Mouse (Mus musculus): ENCODE data around the gene Ganab.
"Not testable (repeated sequence)": the region's sequence is repeated elsewhere in the genome, so short reads cannot be mapped to it uniquely, and the experiment has no call there.

Ganab gene

DNA sequence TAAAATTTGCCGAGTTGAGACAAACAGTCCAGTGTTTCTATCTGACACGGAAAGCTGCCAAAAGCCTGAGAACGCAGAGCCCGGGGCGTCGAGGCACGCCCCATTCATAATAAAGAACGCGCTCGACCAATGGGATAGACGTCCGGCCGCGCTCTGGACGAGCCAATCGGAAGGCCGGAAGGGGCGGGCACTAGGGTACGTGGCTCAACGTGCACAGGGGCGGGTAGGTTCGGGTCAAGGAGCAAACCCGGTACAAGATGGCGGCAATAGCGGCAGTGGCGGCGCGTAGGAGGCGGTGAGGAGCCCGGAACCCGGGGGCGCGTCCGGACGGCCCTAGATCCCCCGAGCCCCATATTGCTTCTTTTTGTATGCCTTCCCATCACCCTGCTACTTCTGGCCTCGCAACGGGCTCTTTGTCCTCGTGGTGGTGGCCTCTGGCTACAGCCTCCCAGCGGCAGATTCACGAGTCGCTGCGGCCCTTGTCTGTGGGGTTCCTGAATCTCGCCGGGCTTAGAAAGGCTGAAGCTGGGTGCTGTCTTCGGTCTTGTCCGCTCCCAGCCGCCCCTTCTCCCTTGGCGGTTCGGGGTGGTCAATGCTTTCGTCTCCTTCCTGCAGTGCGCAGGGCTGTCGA is at the start of gene Ganab:
Ganab (plus strand) TSS at position 207 of the 631 bp plus-strand sequence.
- DNase-seq (ENCODE audit: low read depth) = peak; percentile 96

- DNase-seq (ENCODE audit: low read depth) = no peak
Measured at GRCm38 (mm10) chr19:8848356-8848755, 49.5 kb upstream of the Ganab start.

GRCm38 (mm10) chr19:8850402-8850901 is 47.4 kb upstream of the Ganab start, which contains the start of gene Lrrn4cl:
Gene Lrrn4cl (plus strand): TSS chr19:8850768.
- DNase-seq (ENCODE audit: low read depth) = no peak

GRCm38 (mm10) chr19:8851639-8852038 is 46.2 kb upstream of the Ganab start:
- no peak for DNase-seq (ENCODE audit: low read depth)

DNA sequence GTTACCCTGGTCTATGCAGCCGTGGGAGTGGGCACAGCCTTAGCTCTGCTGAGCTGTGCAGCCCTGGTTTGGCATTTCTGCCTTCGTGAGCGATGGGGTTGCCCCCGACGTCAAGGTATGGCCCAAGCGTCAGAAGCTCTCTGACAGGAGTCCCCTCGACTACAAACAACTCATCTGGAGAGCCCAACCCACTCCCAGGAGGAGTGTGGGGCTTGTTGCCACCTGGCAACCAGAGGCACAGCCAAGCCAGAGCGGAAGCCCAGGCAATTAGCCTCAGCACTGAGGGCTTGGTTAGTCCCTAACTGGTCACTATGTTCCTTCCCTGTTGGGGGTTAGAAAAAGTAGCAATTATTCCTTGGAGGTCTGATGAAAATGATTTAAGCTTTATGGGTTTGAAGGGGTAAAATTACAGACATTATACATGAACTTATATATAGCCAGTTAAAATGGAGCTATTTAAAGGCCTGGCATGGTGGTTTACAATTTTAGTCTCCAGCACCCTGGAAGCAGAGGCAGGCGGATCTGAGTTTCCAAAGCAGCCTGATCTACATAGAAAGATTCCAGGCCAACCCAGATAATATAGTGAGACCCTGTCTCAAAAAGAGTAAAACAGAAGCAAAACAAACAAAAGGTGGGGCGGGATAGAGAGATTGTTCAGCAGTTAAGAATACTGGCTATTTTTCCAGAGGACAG is 45.5 kb upstream of the Ganab start:
- DNase-seq (ENCODE audit: low read depth) = no peak

DNA sequence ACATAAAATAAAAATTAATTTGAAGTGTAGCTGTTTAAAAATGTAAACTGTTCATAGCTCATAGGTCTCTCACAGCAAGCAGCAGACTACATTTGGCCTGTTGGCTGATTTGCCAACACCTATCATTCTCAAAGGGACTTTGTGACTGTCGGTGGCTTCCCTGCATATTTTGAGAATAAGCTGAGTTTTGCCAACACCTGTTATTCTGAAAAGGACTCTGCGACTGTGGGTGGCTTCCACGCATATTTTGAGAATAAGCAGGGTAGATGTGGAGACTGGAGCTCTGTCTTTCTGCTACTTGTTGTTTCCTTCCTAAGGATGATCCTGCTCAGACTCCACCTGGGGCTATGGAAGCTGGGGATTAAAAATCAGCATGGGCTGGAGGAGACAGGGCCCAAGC is 44.8 kb upstream of the Ganab start:
- DNase-seq (ENCODE audit: low read depth) = no peak

GRCm38 (mm10) chr19:8857689-8858088 is 40.2 kb upstream of the Ganab start:
- peak; percentile 58 for DNase-seq (ENCODE audit: low read depth)

- DNase-seq (ENCODE audit: low read depth) = no peak
Measured at GRCm38 (mm10) chr19:8859018-8859417, 38.9 kb upstream of the Ganab start.

DNA sequence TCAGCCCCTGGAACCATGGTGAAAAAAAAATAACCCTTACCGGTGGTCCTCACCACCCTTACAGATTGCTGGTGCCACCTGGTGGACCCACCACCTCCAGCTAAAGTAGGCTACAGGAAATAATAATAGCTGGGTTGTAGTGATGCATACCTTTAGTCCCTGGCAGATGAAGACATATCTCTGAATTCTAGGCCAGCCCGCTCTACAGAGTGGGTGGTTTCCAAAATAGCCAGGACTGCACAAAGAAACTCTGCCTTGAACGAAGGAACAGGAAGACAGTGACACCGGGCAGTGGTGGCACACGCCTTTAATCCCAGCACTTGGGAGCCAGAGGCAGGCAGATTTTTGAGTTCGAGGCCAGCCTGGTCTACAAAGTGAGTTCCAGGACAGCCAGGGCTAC is 33.6 kb upstream of the Ganab start:
- no peak for DNase-seq (ENCODE audit: low read depth)

DNA sequence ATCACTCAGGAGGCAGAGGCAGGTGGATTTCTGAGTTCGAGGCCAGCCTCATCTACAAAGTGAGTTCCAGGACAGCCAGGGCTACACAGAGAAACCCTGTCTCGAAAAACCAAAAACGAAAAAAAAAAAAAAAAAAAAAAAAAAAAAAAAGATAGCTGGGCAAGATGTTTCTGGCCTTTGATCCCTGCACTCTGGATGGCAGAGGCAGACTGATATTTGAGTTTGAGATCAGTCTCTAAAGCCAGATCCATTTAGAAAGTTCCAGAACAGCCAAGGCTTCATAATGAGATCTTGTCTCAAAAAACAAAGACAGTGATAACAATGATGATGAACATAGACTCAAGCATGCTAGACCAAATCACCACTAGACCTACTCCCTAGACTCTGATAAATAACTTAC is 27.5 kb upstream of the Ganab start:
- not testable (repeated sequence) for DNase-seq (ENCODE audit: low read depth)

GRCm38 (mm10) chr19:8870838-8871237 is 27.0 kb upstream of the Ganab start:
- DNase-seq (ENCODE audit: low read depth) = no peak

DNA sequence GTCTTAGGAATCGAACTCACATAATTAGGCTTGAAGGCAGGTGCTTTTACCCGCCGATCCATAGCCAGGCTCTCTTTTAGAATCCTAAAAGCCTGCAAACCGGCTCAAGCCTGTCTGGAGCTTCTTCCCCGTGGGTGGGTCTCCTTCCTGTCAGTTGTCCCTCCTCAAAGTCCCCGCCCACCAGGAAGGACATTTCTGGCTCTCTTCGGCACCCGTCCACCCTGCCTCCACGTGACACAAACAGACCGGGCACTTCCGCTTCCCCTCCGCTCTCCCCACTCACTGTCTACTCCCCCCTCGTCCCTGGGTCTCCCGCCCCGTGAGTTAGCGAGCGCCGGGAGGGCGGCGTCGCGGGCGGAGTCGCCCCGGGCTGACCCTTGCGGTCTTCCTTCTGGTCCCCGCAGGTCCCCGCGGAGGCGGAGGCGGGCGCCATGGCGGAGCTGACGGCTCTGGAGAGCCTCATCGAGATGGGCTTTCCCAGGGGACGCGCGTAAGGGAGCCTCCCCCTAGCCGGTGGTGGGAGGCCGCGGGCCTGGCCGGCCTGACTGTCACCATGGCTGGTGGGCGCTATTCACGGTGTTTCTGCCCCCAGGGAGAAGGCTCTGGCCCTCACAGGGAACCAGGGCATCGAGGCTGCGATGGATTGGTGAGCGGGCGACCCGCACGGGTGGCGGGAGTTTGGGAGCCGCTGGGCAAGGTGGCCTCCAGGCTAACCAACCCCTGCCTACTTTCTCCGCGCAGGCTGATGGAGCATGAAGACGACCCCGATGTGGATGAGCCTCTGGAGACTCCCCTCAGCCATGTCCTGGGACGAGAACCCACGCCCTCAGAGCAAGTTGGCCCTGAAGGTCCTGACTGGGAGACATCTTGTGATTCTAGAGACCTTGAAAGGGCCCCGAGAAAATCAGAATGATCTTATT is 26.3 kb upstream of the Ganab start, which contains the start of gene Ubxn1:
Ubxn1 (plus strand) TSS at position 230 of the 920 bp plus-strand sequence.
- peak; percentile 97 for DNase-seq (ENCODE audit: low read depth)

DNA sequence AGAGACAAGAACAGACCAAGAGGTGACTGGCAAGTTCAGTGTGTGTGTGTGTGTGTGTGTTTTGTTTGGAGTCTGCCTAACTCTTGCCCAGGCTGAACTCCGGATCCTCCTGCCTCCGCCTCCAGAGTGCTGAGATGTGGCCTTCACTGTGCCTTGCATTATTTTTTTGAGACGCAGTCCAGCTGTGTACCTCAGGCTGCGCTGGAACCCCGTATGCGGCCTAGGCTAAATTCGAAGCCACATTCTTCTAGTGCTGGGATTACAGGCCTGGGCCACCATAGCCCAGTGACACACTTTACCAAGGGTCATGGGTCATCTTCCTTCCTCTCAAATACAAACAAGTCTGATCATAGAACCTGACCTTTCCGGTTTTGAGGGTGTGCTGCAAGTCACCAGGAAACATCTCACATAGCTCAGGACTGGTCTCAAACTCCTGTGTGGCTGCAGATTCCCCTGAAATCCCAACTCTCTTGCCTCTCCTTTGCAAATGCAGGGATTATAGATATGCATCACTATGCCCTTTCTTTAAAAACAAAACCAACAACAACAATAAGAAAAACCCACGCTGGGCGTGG is 25.5 kb upstream of the Ganab start:
- DNase-seq (ENCODE audit: low read depth) = no peak

DNA sequence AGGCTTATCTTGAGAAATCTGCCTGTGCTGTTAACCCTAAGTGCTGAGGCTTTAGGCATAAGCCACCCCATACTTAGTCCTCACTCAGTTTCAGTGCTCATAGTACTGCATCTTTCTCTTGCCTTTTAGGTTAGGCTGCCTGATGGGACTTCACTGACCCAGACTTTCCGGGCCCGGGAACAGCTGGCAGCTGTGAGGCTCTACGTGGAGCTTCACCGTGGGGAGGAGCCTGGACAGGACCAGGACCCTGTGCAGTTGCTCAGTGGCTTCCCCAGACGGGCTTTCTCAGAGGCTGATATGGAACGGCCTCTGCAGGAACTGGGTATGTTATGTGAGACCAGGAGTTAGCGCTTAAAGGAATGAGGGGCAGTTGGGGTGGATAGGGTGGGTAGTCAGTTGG is 22.8 kb upstream of the Ganab start:
- no peak for DNase-seq (ENCODE audit: low read depth)

GRCm38 (mm10) chr19:8880311-8881033 is 17.4 kb upstream of the Ganab start, which contains the start of gene Uqcc3:
Gene Uqcc3 (minus strand): TSS chr19:8880923.
- peak; percentile 85 for DNase-seq (ENCODE audit: low read depth)

DNA sequence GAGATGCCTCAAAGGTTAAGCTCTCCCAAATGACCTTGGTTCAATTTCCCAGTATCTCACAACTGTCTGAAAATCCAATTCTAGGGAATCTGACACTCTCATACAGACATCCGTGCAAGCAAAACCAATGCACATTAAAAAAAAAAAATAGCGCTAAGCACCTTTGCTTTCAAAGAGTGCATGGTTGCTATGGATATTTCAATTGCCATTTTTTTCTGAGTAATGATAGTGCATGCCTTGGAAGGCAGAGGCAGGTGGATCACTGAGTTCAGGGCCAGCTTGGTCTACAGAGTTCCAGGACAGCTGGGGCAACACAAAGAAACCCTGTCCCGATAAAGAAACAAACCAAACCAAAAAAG is 16.9 kb upstream of the Ganab start:
- DNase-seq (ENCODE audit: low read depth) = no peak

DNA sequence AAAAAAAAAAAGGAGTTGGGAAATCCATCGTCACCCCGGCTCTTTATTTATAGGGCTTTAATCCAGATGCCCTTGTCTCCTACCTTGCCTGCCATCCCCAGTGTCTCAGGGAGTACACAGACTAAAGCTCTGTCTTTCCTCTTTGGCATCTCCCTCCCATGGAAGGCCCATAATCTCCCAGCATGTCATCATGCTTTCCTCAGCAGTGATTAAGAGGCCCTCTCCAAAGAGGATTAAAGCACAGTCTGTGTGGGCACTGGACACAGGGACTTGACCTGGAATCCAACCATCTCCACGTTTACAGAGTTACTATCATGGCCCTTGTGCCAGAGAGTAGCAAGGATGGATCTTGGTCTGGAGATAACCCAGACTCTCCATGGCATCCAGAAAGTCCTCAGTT is 14.3 kb upstream of the Ganab start, which contains the start of the genes Lbhd1 and Gm49403:
Lbhd1 (plus strand) TSS at position 117 of the 400 bp plus-strand sequence.
Gm49403 (plus strand) TSS at position 315 of the 400 bp plus-strand sequence.
- DNase-seq (ENCODE audit: low read depth) = no peak

DNA sequence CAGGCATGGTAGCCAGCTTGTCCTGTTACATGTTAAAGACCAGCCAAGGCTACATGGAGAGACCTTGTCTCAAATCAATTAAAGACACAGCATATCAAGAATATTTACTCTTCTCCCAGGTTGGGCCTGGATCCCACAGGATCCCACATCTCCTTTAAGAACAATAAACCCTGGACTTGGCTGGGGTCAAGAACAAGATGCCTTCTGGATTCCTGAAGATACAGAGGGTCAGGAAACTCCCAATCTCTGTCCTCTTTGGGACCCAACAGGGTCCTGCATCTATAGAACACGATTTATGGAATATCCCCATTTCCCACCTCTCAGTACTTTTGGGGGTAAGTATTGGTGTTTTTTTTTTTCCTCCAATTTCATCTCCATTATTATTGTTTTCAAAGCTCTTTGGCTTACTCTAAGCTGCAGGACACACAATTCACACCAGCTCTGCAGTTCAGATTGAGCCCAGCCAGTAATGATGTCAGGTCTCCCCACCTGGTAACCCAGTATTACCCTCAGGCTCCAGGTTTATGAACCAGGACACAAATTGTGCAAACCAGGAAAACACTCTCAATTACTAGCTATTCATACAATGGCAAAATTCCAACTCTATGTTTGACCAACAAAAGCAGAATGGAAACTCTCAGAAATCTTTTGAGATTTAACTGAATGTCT is 10.8 kb upstream of the Ganab start:
- DNase-seq (ENCODE audit: low read depth) = no peak

DNA sequence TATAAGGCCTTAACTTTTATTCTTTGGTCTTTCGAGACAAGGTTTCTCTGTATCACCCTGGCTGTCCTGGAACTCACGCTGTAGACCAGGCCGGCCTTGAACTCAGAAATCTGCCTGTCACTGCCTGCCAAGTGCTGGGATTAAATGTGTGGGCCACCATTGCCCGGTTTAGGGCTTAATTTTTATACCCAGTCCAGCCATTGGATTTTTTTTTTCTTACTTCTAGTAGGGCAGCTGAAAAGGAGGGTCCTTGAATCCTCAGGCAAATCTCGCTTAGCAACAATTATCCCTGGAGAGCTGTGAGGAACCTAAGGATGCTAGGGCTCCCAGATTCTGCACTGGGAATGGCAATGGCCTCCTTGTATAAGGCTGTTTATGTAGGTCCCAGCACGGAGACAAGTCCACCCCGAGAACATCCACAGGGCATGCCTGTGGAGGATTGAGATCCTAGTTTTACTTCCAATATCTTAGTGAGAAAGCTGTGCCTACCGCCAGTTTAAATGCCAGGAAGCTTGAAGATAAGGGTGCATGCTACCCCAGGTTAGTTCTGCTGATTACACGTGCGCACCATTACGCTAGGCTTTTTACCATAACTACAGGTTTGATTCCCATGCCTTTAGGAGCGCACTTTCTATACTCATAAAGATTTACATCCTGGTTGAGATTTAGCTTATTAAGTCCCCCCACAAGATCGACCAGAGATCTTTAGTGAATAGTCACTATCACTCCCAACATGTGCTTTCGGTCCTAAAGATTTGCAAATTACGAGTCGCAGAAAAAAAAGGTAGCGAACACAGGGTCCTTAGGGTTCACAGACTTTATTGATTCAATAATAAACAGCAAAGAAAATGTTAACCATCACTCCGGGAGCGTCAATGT is 10.0 kb upstream of the Ganab start:
- DNase-seq (ENCODE audit: low read depth) = no peak
